Mouse (Mus musculus) liver, embryonic 14.5 days (tissue): ENCODE data around the gene Sgpl1.
"Not testable (repeated sequence)": the region's sequence is repeated elsewhere in the genome, so short reads cannot be mapped to it uniquely, and the experiment has no call there.

Source experiments
- CTCF ChIP-seq: IDR thresholded peaks from 2 replicates; pipeline ENCODE4 v1.5.1; 2016; ENCODE audit warnings: antibody characterized with exemption, low read depth, control low read depth
- EP300 ChIP-seq: IDR thresholded peaks from 2 replicates; pipeline ENCODE4 v1.6.1; 2016; ENCODE audit warnings: antibody characterized with exemption, low read depth

GRCm38 (mm10) chr10:61121732-61122131 lies 25.8 kb downstream of the Sgpl1 start:
- TF ChIP-seq CTCF, EP300: not testable (repeated sequence)
